34 mouse cellular contexts compared by ENCODE assay signal in the genomic region with DNA sequence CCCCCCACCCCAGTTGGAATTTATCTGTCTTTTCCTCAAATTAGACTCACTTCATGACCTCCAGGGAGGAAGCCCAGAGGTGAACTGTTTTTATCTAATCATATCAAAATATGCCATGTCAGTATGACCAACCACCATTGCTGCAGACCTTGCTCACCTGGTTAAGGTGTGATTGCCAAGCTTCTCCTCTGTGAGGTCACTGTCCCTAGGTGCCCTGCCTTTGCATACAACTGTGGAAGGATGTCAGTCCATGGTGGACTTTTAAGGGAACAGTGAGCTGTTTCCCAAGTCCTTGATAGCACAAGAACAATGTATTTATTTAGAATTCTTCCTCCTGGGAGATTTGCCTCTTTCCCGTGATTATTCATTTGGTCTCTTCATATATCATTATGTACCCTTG.
"Had no signal": no experiment of that assay in that cellular context is flagged by ENCODE, and none has a peak within 500 bp of the region (broad histone marks: within the 10 kb centered on the region; RNA-seq: fewer than 3 reads in every experiment).

No protein-coding gene starts in this region.

- H3K9me3 ChIP-seq: heart, embryonic 10.5 days; heart, embryonic 12.5 days; heart, embryonic 13.5 days; heart, embryonic 15.5 days; hindbrain, embryonic 10.5 days; hindbrain, embryonic 12.5 days; hindbrain, embryonic 13.5 days; hindbrain, embryonic 15.5 days; intestine, embryonic 15.5 days; kidney, embryonic 15.5 days had no signal

- H3K27ac ChIP-seq: heart, embryonic 10.5 days; heart, embryonic 13.5 days; hindbrain, embryonic 10.5 days; hindbrain, embryonic 12.5 days; hindbrain, embryonic 13.5 days; hindbrain, embryonic 14.5 days; hindbrain, embryonic 15.5 days; hindbrain, postnatal 0 days; intestine, embryonic 15.5 days; kidney, embryonic 15.5 days; kidney, postnatal 0 days; layer of hippocampus, adult 2 months had no signal

- DNase-seq: heart, postnatal 10 days; heart, postnatal 14 days; heart, postnatal 4 days; kidney, adult 11 months; kidney, adult 18-20 months; kidney, adult 2 months; kidney, adult 8-10 months; kidney, adult 9 months; kidney, postnatal 10 days; kidney, postnatal 14 days; kidney, postnatal 25 days; kidney, postnatal 36 days; kidney, postnatal 4 days; layer of hippocampus, adult 9-11 months; layer of hippocampus, postnatal 36 days had no signal

- H3K27me3 ChIP-seq: heart, embryonic 12.5 days; heart, embryonic 13.5 days; heart, embryonic 15.5 days; hindbrain, embryonic 12.5 days; hindbrain, embryonic 13.5 days; hindbrain, embryonic 15.5 days; intestine, embryonic 15.5 days; kidney, embryonic 15.5 days had no signal

- H3K9ac ChIP-seq: heart, embryonic 12.5 days; heart, embryonic 13.5 days; heart, embryonic 15.5 days; hindbrain, embryonic 12.5 days; hindbrain, embryonic 13.5 days; hindbrain, embryonic 14.5 days; hindbrain, embryonic 15.5 days; intestine, embryonic 15.5 days; kidney, embryonic 15.5 days had no signal

- H3K36me3 ChIP-seq: heart, embryonic 10.5 days; heart, embryonic 12.5 days; heart, embryonic 13.5 days; heart, embryonic 15.5 days; hindbrain, embryonic 10.5 days; hindbrain, embryonic 12.5 days; hindbrain, embryonic 13.5 days; hindbrain, embryonic 15.5 days; intestine, embryonic 15.5 days; kidney, embryonic 15.5 days had no signal

- H3K4me2 ChIP-seq: heart, embryonic 11.5 days; heart, embryonic 12.5 days; heart, embryonic 13.5 days; heart, embryonic 15.5 days; hindbrain, embryonic 12.5 days; hindbrain, embryonic 13.5 days; hindbrain, embryonic 14.5 days; hindbrain, embryonic 15.5 days; intestine, embryonic 15.5 days; kidney, embryonic 15.5 days had no signal

- ATAC-seq: hindbrain, embryonic 16.5 days; hindbrain, postnatal 0 days; inflammation-experienced regulatory T-cells, adult 6 months; intestine, embryonic 15.5 days; intestine, embryonic 16.5 days; intestine, postnatal 0 days had no signal

- H3K4me3 ChIP-seq: heart, embryonic 10.5 days; heart, embryonic 12.5 days; heart, embryonic 13.5 days; heart, embryonic 15.5 days; hindbrain, embryonic 10.5 days; hindbrain, embryonic 12.5 days; hindbrain, embryonic 13.5 days; hindbrain, embryonic 15.5 days; intestine, embryonic 15.5 days; kidney, embryonic 15.5 days; layer of hippocampus, adult 2 months had no signal
